Mouse (Mus musculus) erythroblast, embryonic 14.5 days (primary cell): Measurements from ENCODE around the gene Eqtn. TPM values are rescaled to one million over a fixed set of nuclear protein-coding genes. Genes with fewer than 3 reads are reported as not detected.

ENCODE experiments used
- H3K27me3 ChIP-seq: 2 replicates; pipeline ENCODE4 v1.6.1; 2012; ENCODE audit warnings: inconsistent platforms; ENCODE audit not compliant: control insufficient read depth
- H3K36me3 ChIP-seq: 2 replicates; pipeline ENCODE4 v1.6.1; 2012; ENCODE audit warnings: mild to moderate bottlenecking, inconsistent platforms; ENCODE audit not compliant: control insufficient read depth
- H3K4me1 ChIP-seq: 2 replicates; pipeline ENCODE4 v1.6.1; 2012; ENCODE audit warnings: inconsistent platforms; ENCODE audit not compliant: control insufficient read depth
- H3K4me3 ChIP-seq: replicated peaks from 2 replicates; pipeline ENCODE3; 2012; ENCODE audit warnings: moderate library complexity, mild to moderate bottlenecking, inconsistent platforms
- H3K9me3 ChIP-seq: 2 replicates; pipeline ENCODE4 v1.6.1; 2012; ENCODE audit warnings: low read length, inconsistent platforms, mixed read lengths; ENCODE audit not compliant: control insufficient read depth
- GATA1 ChIP-seq: IDR thresholded peaks from 2 replicates; pipeline ENCODE4 v1.6.1; 2012; ENCODE audit warnings: low read length, inconsistent platforms, mixed read lengths
- TAL1 ChIP-seq: IDR thresholded peaks from 3 replicates; pipeline ENCODE4 v1.6.1; 2012; ENCODE audit warnings: low read length, inconsistent platforms, mixed read lengths
- polyA plus RNA-seq: library from polyadenylated mRNA; stranded (reverse); fragments of >175 nt; gene quantifications from 2 replicates; pipeline ENCODE4 v1.2.3, GENCODE M21; 2012

Eqtn gene
- not detected in 2 replicates for polyA plus RNA-seq

GRCm38 (mm10) chr4:94928743-94929142, at the start of gene Eqtn:
Gene Eqtn (minus strand): TSS chr4:94928843.
- no peak for TF ChIP-seq TAL1
- TF ChIP-seq GATA1: no peak
- Histone ChIP-seq H3K4me1 (no peaks in the 10 kb centered on the region), H3K4me3 (no peak within 1 kb of the TSS), H3K27me3 (no peaks in the 10 kb centered on the region), H3K36me3 (no peaks in the 10 kb centered on the region), H3K9me3 (no peaks in the 10 kb centered on the region)

GRCm38 (mm10) chr4:94973321-94973720, 44.7 kb upstream of the Eqtn start:
- H3K36me3 ChIP-seq: peaks cover 52% of the 10 kb centered on the region
- no peaks in the 10 kb centered on the region for H3K9me3 ChIP-seq
- no peaks in the 10 kb centered on the region for H3K27me3 ChIP-seq
- TF ChIP-seq TAL1 (no peak), GATA1 (no peak)
- no peak overlapping the region for H3K4me3 ChIP-seq
- H3K4me1 ChIP-seq: peaks cover 13% of the 10 kb centered on the region

GRCm38 (mm10) chr4:94952773-94953172, 24.1 kb upstream of the Eqtn start:
- no peak for TF ChIP-seq GATA1
- TF ChIP-seq TAL1: no peak
- H3K4me3 ChIP-seq: no peak overlapping the region
- H3K36me3 ChIP-seq: peaks cover 81% of the 10 kb centered on the region
- H3K4me1 ChIP-seq: no peaks in the 10 kb centered on the region
- no peaks in the 10 kb centered on the region for H3K27me3 ChIP-seq
- no peaks in the 10 kb centered on the region for H3K9me3 ChIP-seq

- Histone ChIP-seq H3K27me3 (no peaks in the 10 kb centered on the region), H3K9me3 (no peaks in the 10 kb centered on the region), H3K4me1 (no peaks in the 10 kb centered on the region), H3K36me3 (peaks cover 33% of the 10 kb centered on the region), H3K4me3 (no peak overlapping the region)
- TF ChIP-seq TAL1 (no peak), GATA1 (no peak)
Observed at GRCm38 (mm10) chr4:94941221-94941855, 12.7 kb upstream of the Eqtn start.

- H3K4me3 ChIP-seq: no peak overlapping the region
- no peak for TF ChIP-seq TAL1
- no peak for TF ChIP-seq GATA1
- no peaks in the 10 kb centered on the region for H3K27me3 ChIP-seq
- H3K9me3 ChIP-seq: no peaks in the 10 kb centered on the region
- no peaks in the 10 kb centered on the region for H3K4me1 ChIP-seq
- no peaks in the 10 kb centered on the region for H3K36me3 ChIP-seq
Observed at GRCm38 (mm10) chr4:94901780-94902179, 26.9 kb downstream of the Eqtn start.

GRCm38 (mm10) chr4:94900744-94901143, 27.9 kb downstream of the Eqtn start:
- H3K4me3 ChIP-seq: no peak overlapping the region
- TF ChIP-seq GATA1: no peak
- TF ChIP-seq TAL1: no peak

More at GRCm38 (mm10) chr4:94900744-94901143, 27.9 kb downstream of the Eqtn start:
- no peaks in the 10 kb centered on the region for H3K36me3 ChIP-seq
- no peaks in the 10 kb centered on the region for H3K27me3 ChIP-seq
- H3K9me3 ChIP-seq: no peaks in the 10 kb centered on the region
- H3K4me1 ChIP-seq: no peaks in the 10 kb centered on the region

Other genes with a start within 250 kb of the Eqtn start
- gene Tek, start 189.6 kb downstream of the Eqtn start, polyA plus RNA-seq: not detected in 2 replicates
- 0.12 TPM in 2 replicates for gene Mysm1, start 50.3 kb upstream of the Eqtn start, polyA plus RNA-seq
- gene Jun, start 123.4 kb upstream of the Eqtn start, polyA plus RNA-seq: 13.7 and 15.0 TPM in 2 replicates